Mouse (Mus musculus) embryo, embryonic 11.5 days (tissue): ENCODE measurements around the gene Chm.
"Not testable (repeated sequence)": the region's sequence is repeated elsewhere in the genome, so short reads cannot be mapped to it uniquely, and the experiment has no call there.

Experiments used
- DNase-seq: peaks from one replicate; pipeline ENCODE4 v3.0.0-alpha.2; 2012; ENCODE audit warnings: low read depth, low spot score

Gene Chm

GRCm38 (mm10) chrX:113185230-113185985, at the start of gene Chm:
Gene Chm, minus strand, starts transcription at chrX:113185517.
- DNase-seq, result peak; percentile 43

DNA sequence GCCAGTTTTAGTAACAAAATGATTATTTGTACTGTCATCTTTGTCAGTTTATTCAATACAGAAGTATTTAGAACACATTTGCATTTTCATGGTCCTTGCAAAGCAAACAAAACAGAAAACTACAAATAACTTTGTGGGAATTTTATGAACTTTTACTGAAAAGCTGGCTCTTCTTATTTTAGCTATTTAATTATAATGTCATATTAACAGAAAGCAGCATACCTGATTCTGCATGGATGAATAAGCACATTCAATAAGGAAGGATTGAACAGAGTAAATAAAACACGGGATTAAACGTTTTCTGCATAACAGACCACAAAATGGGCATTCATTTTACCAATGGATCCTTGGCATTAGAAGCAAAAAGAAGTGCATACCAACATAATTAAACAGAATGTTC, 8.6 kb upstream of the Chm start:
- DNase-seq, result no peak

DNA sequence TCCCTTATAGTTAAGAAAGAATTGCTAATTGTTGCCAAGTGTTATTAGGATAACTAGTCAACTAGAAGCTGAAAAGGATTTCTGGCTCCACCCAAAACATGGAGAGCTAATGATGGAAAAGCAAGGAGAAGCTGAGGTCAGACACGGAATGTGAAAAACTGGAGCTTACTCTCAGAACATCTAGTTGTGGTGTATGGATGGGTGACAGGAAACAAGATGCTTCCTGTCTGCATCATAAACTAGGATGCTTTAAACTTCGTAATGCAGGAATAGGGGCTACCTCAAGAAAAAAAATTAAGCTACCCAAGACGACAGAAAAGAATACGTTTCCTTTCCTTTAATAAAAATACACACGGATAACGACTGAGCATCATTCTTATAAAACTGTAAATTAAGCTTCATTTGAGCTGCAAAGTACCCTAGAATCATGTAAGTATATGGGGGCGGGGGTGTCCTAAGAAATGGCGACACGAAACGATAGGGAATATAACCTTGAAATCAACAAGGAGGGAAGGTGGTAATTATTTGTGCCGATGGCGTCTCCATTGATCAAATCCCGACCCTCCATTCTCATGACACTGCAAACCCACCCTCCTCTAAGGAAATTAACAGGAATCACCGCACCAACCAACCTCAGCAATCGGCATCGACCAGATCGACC, 618 bp downstream of the Chm start:
- DNase-seq, result no peak

DNA sequence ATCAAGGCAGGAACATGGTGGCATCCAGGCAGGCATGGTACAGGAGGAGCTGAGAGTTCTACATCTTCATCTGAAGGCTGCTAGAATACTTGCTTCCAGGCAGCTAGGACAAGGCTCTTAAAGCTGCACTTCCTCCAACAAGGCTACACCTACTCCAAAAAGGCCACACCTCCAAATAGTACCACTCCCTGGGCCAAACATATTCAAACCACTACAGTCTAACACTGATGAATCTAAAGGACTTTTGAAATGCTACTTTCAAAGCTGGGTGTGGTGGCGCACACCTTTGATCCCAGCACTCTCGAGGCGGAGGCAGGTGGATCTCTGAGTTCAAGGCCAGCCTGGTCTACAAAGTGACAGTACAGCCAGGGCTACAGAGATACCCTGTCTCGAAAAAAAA, 4.5 kb downstream of the Chm start:
- not testable (repeated sequence) for DNase-seq

- DNase-seq, result no peak
These were observed 12.6 kb downstream of the Chm start for GRCm38 (mm10) chrX:113172766-113173165.

- DNase-seq, result no peak
These were observed 13.0 kb downstream of the Chm start for GRCm38 (mm10) chrX:113172271-113172670.

GRCm38 (mm10) chrX:113160268-113160860, 25.0 kb downstream of the Chm start:
- DNase-seq, result no peak

GRCm38 (mm10) chrX:113084171-113084570, 101.1 kb downstream of the Chm start:
- DNase-seq, result no peak

- no peak for DNase-seq
These were observed 109.3 kb downstream of the Chm start for GRCm38 (mm10) chrX:113076053-113076452.

- no peak for DNase-seq
These were observed 110.5 kb downstream of the Chm start for GRCm38 (mm10) chrX:113074823-113075222.

DNA sequence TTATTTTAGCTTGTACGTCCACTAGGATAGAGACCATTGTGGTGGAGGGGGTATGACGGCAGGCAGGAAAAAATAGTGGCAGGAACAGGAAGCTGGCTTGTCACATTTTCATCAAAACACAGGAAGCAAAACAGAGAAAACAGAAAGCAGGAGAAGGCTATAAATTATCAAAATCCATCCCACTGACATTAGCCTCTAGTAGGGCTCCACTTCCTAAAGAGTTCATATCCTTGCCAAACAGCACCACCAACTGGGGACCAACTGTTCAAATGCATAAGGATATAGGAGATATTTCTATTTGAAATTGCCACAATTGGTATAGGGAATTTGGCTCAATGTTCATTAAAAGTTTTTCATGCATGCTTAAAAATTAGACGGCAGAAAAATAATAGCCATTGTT, 181.7 kb downstream of the Chm start:
- no peak for DNase-seq

DNA sequence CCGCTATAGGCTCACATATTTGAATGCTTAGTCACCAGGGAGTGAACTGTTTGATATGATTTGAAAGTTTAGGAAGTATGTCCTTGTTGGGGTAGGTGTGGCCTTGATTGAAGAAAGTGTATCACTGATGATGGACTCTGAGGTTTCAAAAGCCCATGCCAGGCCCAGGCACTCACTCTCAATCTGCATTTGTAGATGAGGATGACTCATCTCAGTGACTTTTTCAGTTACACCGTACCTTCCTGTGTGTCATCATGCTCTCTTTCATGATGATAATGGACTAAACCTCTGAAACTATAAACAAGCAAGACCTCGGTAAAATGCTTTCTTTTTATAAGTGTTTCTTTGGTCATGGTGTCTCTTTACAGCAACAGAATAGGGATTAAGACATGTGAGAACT, 183.1 kb downstream of the Chm start:
- DNase-seq, result no peak
